Mouse (Mus musculus) ES-Bruce4 (cell line): ENCODE measurements around the gene Chga. TPM values are rescaled to one million over a fixed set of nuclear protein-coding genes. Genes with fewer than 3 reads are reported as not detected.

ENCODE experiments used
- H3K27ac ChIP-seq: 2 replicates; pipeline ENCODE4 v1.5.1; 2012; ENCODE audit warnings: low read length, inconsistent platforms; ENCODE audit not compliant: insufficient read depth
- H3K27me3 ChIP-seq: 2 replicates; pipeline ENCODE4 v1.6.1; 2012; ENCODE audit warnings: mild to moderate bottlenecking, low read length, inconsistent platforms; ENCODE audit not compliant: control insufficient read depth, poor library complexity, insufficient read depth, severe bottlenecking
- H3K36me3 ChIP-seq: 2 replicates; pipeline ENCODE4 v1.6.1; 2012; ENCODE audit warnings: inconsistent platforms, mild to moderate bottlenecking, low read length, moderate library complexity; ENCODE audit not compliant: control insufficient read depth, poor library complexity, insufficient read depth, severe bottlenecking
- H3K4me1 ChIP-seq: one replicate; pipeline ENCODE4 v1.8.1; 2011; ENCODE audit warnings: low read length; ENCODE audit not compliant: control insufficient read depth, insufficient read depth
- H3K4me3 ChIP-seq: 2 replicates; pipeline ENCODE4 v1.5.1; 2011; ENCODE audit warnings: low read depth, mild to moderate bottlenecking, low read length
- H3K9ac ChIP-seq: 2 replicates; pipeline ENCODE4 v1.6.1; 2012; ENCODE audit warnings: low read depth, mild to moderate bottlenecking, inconsistent platforms; ENCODE audit not compliant: poor library complexity, severe bottlenecking
- H3K9me3 ChIP-seq: replicated peaks from 2 replicates; pipeline ENCODE4 v1.6.1; 2012; ENCODE audit warnings: mild to moderate bottlenecking, low read length, inconsistent platforms; ENCODE audit not compliant: control insufficient read depth, poor library complexity, insufficient read depth, severe bottlenecking
- CTCF ChIP-seq: IDR thresholded peaks from one replicate; pipeline ENCODE4 v1.8.1; 2011; ENCODE audit warnings: low read depth, low read length
- EP300 ChIP-seq: IDR thresholded peaks from 2 replicates; pipeline ENCODE4 v1.6.1; 2011; ENCODE audit warnings: low read depth, low read length; ENCODE audit not compliant: insufficient read depth
- POLR2A ChIP-seq: IDR thresholded peaks from one replicate; pipeline ENCODE4 v1.8.1; 2011; ENCODE audit warnings: low read length; ENCODE audit not compliant: insufficient read depth
- polyA plus RNA-seq: library from polyadenylated mRNA; stranded (reverse); fragments of >200 nt; gene quantifications from 2 replicates; pipeline ENCODE4 v1.2.4, GENCODE M21; 2011; ENCODE audit warnings: low read depth; ENCODE audit not compliant: missing spikeins, insufficient read depth, insufficient read length

Gene Chga
- polyA plus RNA-seq, 1 experiment, result 4.5 TPM

DNA sequence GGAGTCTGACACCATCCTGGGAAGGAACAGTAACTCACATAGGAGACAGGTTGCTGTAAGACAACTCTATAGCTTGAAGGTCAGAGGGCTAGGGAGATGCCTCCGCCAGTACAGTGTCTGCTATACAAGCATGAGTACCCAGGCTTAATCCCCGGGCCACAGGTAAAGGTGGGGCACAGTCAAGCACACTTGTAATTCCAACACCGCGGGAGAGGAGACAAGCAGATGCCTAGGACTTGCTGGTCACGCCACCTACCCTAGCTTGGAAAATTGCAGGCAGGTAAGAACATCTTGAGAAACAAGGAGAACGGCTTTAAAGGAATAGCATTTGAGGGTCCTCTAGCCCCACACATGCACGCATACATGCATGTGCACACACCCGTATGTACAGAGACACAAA, 52.3 kb downstream of the Chga start:
- H3K36me3 ChIP-seq, result peaks cover 4% of the 10 kb centered on the region
- no peaks in the 10 kb centered on the region for H3K27me3 ChIP-seq
- TF ChIP-seq EP300, result no peak
- TF ChIP-seq CTCF, result no peak
- TF ChIP-seq POLR2A, result no peak
- H3K9me3 ChIP-seq, result no peaks in the 10 kb centered on the region
- H3K27ac ChIP-seq, result no peak overlapping the region
- peaks cover 6% of the 10 kb centered on the region for H3K4me1 ChIP-seq
- no peak overlapping the region for H3K9ac ChIP-seq
- H3K4me3 ChIP-seq, result no peak overlapping the region

DNA sequence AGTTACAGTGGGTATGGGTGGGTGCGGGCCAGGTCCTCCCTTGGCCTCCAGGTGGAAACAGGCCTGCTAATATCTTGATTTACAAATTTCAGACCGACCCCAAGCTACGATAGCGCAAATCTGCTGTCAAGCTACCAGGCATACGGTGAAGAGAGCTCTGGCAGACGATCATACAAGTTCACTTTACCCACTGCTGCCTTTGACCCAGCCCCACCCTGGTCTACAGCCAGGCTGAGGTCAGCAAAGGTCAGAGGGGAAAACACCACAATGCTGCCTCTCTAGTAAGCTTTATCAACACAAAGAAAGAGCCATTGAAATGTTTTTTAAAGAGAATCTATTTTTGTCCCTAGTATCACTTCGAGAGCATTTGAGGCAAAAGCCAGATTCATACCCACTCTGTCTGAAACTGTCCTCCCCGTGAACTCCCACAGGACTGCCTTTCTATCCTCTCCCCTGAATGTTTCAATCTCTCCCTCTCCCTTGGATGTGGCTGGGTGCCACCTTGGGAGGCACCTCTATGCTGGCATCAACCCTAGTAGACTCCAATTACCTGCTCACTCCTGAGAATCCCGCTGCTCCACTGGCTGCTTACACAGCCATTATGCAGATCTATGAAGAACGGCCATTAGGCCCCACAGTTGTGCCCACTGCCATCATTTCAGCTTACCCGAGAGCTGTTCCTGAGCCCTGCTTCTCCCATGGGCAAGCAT, 53.2 kb downstream of the Chga start:
- no peak overlapping the region for H3K27ac ChIP-seq
- H3K4me3 ChIP-seq, result no peak overlapping the region
- TF ChIP-seq CTCF (no peak), POLR2A (no peak), EP300 (no peak)
- H3K27me3 ChIP-seq, result no peaks in the 10 kb centered on the region
- peaks cover 4% of the 10 kb centered on the region for H3K36me3 ChIP-seq
- no peak overlapping the region for H3K9ac ChIP-seq
- peaks cover 6% of the 10 kb centered on the region for H3K4me1 ChIP-seq
- H3K9me3 ChIP-seq, result no peaks in the 10 kb centered on the region

DNA sequence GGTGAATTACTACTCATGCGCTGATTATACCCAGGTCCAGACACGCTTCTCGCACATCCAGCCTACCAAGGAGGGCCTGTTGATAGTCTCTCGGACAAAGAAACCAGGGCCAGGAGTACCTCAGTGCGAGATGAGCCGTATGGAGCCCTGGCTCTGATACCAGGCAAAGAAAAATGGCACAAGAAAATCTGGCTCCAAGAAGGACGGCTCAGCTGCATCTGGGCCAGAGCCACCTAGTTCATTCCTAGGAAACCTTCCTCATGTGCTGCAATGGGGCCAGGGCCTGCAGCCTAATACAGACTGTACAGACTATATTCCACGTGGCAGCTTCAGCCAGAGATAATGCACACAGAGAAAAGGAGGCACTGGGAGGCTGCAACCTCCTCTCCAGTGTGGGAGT, 56.2 kb downstream of the Chga start:
- no peaks in the 10 kb centered on the region for H3K9me3 ChIP-seq
- H3K36me3 ChIP-seq, result no peaks in the 10 kb centered on the region
- H3K4me3 ChIP-seq, result no peak overlapping the region
- TF ChIP-seq POLR2A (no peak), EP300 (no peak), CTCF (no peak)
- no peak overlapping the region for H3K9ac ChIP-seq
- H3K27me3 ChIP-seq, result no peaks in the 10 kb centered on the region
- no peak overlapping the region for H3K27ac ChIP-seq
- peaks cover 6% of the 10 kb centered on the region for H3K4me1 ChIP-seq

DNA sequence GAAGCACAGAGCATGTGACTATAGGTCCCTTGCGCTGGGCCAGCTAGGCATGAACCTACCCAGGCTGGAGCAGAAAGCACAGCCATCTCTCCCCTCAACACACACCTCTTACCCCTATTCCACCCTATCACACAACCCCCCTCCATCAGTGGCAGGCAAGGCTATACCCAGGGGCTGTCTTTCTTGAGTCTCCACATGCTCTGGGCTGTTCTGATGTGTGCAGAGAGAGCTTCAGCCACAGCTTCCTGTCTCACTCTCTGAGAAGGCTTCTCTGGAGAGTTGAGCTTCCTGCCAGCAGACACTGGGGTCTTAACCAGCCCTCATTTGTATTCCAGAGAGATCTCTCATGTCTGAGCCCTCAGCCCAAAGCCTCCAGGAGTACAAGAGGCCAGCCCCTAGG, 57.7 kb downstream of the Chga start:
- Histone ChIP-seq H3K27ac (no peak overlapping the region), H3K36me3 (no peaks in the 10 kb centered on the region), H3K4me1 (peaks cover 6% of the 10 kb centered on the region), H3K9me3 (no peaks in the 10 kb centered on the region), H3K27me3 (no peaks in the 10 kb centered on the region), H3K4me3 (no peak overlapping the region), H3K9ac (no peak overlapping the region)
- TF ChIP-seq POLR2A (no peak), EP300 (no peak)

DNA sequence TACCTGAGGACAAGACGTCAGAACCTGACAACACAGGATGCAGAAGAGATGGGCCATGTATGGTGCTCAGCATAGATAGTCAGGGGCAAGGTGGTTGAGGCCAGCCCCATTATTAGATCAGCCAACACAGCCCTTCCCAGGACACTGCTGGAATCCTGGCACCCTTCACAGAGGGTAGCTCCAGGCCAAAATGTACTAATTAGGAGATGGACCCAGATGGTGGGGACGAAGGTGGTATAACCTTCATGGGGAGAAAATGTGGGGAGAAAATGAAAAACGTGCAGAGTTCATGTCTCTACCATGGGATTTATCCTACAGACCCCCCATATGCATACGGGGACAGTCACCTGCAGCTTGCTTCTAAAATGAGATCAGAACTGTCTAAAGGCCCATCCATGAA, 58.6 kb downstream of the Chga start:
- peaks cover 6% of the 10 kb centered on the region for H3K4me1 ChIP-seq
- H3K9ac ChIP-seq, result no peak overlapping the region
- no peak overlapping the region for H3K27ac ChIP-seq
- no peak overlapping the region for H3K4me3 ChIP-seq
- no peaks in the 10 kb centered on the region for H3K9me3 ChIP-seq
- TF ChIP-seq POLR2A (no peak), EP300 (no peak), CTCF (no peak)
- no peaks in the 10 kb centered on the region for H3K27me3 ChIP-seq
- H3K36me3 ChIP-seq, result no peaks in the 10 kb centered on the region

Other genes starting within 250 kb of the Chga start
- 81.1 and 93.6 TPM in 2 replicates for gene Lgmn, start 115.2 kb upstream of the Chga start, polyA plus RNA-seq
- gene Golga5, start 85.8 kb upstream of the Chga start, polyA plus RNA-seq, result 32.9 and 34.8 TPM in 2 replicates
- gene Itpk1, start 150.0 kb downstream of the Chga start, polyA plus RNA-seq, result 40.4 and 44.0 TPM in 2 replicates
- 6.7 and 7.5 TPM in 2 replicates for gene Moap1, start 188.7 kb downstream of the Chga start, polyA plus RNA-seq
- gene Tmem251, start 188.8 kb downstream of the Chga start, polyA plus RNA-seq, result 6.3 TPM in 2 replicates
- gene Gm28051, start 202.8 kb downstream of the Chga start, polyA plus RNA-seq, result not detected in 2 replicates
- gene Gon7, start 202.8 kb downstream of the Chga start, polyA plus RNA-seq, result 23.6 and 26.6 TPM in 2 replicates
- 93.1 and 97.5 TPM in 2 replicates for gene Ubr7, start 203.0 kb downstream of the Chga start, polyA plus RNA-seq
- gene Gm20604, start 203.7 kb downstream of the Chga start, polyA plus RNA-seq, result 13.5 and 14.2 TPM in 2 replicates